Mouse (Mus musculus) inflammation-experienced regulatory T-cells, adult 6 months (primary cell): Measurements from ENCODE around the gene Srpx. TPM values are rescaled to one million over a fixed set of nuclear protein-coding genes. Genes with fewer than 3 reads are reported as not detected.

ENCODE experiments used
- ATAC-seq: one replicate; pipeline ENCODE4 v1.8.0; 2017
- polyA plus RNA-seq, 3 experiments: library from polyadenylated mRNA; unstranded; fragments of 100-300 nt; shearing (Covaris generic); gene quantifications; one replicate each; pipeline ENCODE4 v1.2.1; 2017

The Srpx gene
- polyA plus RNA-seq: not detected

DNA sequence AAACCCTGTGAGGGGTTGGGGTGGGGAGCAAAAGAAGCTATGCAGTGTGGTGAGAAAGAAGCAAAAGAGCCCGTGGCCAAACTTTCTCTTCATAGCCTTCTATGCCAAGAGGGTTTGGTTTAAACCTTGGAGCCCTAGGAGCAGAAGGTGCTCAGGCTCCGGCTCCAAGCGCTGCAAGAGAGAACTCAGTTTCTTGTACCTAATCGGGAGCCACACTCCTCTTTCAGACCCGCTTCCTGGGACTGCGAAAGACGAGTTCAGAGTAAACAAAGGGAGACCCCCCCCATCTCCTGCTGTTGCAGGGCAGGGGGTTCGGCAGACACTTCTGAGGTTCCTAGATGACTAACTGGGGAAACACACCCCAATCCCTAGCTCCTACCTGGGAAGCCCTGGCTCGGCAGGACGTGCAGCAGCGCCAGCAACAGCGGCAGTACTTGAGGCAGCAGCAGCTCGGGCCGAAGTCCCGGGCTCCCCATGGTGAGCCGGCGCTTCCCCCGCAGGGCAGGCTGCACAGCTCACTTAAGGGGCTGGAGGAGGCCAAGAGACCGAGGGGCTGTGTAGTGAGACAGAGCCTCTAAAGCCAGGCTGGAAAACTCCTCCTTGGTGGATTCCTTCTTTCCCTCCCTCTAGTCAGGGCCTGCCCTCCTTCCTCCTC, at the start of gene Srpx:
Gene Srpx (minus strand): TSS at position 645 of the 655 bp plus-strand sequence.
- no peak for ATAC-seq

- ATAC-seq: no peak
Observed at GRCm38 (mm10) chrX:10152390-10152789, 34.9 kb upstream of the Srpx start.

DNA sequence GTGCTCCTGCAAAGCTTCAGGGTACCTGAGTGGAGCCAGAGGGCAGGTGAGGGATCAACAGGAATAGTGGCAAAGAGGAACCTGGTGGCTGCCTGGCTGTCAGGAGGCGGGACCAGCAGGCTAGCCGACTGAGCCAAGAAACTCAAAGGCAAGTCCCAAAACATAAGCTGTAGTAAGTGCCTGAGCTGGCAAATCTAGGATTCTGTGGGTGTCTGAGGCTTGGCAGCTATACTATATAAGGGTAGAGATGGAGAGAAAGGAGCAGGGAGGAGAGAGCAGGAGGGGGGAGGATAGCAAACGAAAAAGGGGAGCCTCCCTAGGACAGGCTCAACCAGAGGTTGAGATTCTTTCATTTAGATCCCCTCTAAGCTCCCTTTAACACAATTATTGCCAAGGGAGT, 1.7 kb downstream of the Srpx start:
- no peak for ATAC-seq

GRCm38 (mm10) chrX:10110736-10111135, 6.8 kb downstream of the Srpx start:
- no peak for ATAC-seq

GRCm38 (mm10) chrX:10108558-10108957, 9.0 kb downstream of the Srpx start:
- ATAC-seq: no peak

DNA sequence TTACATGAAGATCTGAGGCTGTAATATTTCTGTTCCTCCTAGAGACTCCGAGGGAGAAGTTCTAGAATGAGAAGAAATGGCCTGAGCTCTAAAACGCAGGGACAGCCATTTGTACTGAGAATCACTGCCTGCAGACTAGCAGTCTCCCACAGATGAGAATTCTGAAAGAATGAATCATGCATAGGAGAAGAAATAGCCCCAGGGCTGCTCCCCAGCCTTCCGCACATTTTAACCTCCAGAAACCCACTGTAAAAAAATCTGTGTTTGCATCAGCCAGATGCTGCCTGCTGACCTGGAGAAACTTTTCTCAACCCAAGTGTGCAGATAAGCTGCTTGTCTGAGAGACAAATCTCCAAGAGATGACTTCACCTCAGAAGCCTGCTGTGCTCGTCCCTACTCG, 12.0 kb downstream of the Srpx start:
- ATAC-seq: no peak

DNA sequence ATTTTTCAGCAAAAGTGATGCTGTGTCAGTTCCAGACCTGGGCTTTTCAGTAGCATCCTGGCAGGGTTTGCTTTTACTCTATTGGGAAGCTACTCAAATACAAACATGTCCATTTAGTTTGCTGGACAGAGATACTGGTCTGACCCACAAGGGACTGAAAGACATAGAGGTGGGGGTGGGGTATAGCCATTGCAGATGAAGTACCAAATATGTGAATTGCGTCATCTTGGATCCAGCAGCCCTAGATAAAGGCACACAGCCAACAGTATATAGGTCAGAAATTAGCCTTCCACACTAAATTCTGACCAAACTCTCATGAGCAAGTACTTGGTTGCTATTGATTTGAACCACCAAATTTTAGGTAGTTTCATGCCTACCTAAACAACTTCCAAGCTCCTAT, 14.8 kb downstream of the Srpx start:
- ATAC-seq: no peak

DNA sequence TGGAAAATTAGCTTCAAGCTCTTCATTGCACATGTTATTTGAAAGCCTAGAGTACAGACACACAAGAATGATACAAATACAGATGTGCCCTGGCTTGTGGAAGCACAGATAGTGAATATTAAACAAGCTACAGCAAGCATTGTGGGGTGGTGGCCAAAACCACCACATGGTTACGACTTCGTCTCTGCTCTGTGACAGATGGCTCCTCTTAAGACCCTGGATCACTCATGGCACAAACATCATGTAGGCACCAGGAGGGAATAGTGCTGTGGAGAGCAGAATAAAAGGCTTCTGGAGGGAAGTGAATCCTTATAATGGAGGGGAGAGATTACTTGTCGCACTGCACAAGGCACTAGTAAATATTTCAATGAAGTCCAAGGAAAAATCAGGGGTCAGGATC, 21.7 kb downstream of the Srpx start:
- no peak for ATAC-seq

DNA sequence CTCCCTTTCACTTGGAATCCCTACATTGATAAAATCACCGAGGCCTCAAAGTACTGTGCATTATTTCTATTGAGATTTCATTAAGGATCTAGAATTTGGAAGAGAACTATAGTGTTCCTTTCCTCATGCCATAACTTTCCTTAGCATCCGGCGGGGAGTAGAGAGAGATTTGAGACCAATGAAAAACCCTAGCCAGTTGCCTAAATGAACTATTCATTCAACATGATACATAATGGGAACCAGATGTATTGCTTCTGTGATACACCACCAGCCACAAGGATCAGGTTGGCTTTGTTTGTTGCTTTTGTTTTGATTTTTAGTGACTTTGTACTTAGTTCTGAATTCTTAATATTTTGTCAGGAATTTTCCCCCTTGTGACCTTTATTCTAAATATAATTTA, 37.1 kb downstream of the Srpx start:
- ATAC-seq: no peak

- no peak for ATAC-seq
Observed at GRCm38 (mm10) chrX:10079981-10080380, 37.5 kb downstream of the Srpx start.

GRCm38 (mm10) chrX:10073966-10074365, 43.5 kb downstream of the Srpx start:
- ATAC-seq: no peak

DNA sequence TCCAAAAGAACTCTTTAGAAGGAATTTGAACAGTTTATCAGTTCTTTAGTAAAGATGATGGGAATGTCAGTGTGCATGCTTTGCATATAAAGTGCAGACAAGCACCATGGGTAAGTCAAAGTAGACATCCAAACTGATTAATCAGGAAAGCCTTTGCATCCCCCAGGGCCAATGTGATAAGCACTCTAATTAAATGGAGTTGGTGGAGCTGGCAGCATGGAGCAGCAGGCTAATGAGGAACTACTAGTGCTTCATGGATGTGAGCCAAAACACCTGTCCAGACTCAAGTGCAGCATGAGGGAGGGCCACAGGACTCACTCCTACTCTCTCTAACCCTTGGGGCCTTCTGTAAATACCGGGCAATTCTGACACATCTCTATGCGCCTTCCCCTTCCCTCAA, 46.0 kb downstream of the Srpx start:
- ATAC-seq: no peak

- no peak for ATAC-seq
Observed at GRCm38 (mm10) chrX:10070689-10071088, 46.8 kb downstream of the Srpx start.

DNA sequence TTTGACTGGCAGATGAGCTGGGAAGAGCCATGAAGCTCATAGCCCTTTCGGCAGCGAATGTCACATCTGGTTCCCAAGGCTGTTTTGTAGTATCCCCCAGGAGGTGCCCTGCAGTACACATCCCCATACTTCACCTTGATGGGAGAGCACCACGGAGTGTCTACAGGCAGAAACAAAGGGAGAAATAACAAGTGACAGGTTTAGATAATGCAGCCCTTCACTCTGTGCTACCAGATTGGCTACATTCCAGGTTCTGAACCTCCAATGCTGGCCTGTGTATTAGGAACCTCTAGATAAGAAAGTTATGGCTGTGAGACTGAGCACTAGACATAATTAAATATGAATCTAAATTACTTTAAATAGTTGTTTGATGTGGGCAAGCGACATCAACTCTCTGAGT, 48.1 kb downstream of the Srpx start:
- no peak for ATAC-seq

DNA sequence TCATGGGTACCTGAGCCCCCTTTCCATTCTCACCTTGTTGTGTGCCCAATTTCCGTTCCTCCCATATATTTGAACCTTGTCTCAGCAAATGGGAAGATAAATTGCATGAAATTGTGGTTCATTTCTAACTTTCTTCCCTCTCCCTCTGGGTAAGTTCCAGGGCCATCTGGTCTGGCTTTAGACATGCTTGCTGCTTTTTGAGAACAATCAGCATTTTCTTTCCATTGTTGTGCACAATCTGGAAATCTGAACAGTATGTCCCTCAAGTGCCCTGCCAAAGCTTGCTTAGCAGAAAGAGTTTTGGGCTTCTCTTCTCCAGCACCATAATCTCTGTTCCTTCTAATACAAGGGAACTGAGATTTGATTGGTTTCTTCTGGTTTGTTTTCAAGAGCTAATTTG, 53.7 kb downstream of the Srpx start:
- no peak for ATAC-seq

- no peak for ATAC-seq
Observed at GRCm38 (mm10) chrX:10063361-10063760, 54.1 kb downstream of the Srpx start.

DNA sequence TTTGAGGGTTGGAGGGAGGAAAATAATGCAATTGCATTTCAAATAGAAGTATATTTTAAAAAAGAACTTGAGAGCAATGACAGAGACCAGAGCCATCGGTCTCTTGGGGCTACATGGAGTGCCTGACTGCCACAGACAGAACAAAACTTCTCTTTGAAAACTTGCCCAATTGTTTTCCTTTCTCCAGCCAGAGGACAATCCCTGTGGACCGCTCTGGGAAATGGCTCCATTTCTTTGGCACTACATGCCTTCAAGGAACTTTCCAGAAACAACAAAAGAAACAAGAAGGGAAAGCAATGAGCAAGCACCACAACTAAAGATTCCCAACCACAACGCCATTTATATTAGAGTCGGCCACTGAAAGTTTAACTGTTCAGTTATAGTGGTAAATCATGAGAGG, 55.3 kb downstream of the Srpx start:
- no peak for ATAC-seq

GRCm38 (mm10) chrX:10034666-10035065, 82.8 kb downstream of the Srpx start:
- ATAC-seq: no peak

DNA sequence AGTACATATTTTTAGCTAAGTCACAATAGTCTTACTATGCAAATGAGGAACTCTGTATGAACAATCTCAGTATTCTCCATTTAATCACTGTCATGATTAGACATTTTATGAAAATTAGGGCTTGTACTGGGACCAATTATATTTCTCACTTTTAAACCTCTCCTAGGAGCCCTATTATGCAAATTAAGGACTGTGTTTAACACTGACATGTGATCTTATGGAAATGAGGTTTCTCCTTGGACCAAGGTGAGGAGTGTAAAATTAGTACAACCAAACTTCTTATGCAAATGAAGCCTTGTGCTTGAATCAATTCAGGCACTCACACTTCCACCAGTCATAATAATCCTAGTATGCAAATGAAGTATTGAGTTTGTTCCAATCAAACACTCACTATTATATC, 107.3 kb downstream of the Srpx start:
- no peak for ATAC-seq

DNA sequence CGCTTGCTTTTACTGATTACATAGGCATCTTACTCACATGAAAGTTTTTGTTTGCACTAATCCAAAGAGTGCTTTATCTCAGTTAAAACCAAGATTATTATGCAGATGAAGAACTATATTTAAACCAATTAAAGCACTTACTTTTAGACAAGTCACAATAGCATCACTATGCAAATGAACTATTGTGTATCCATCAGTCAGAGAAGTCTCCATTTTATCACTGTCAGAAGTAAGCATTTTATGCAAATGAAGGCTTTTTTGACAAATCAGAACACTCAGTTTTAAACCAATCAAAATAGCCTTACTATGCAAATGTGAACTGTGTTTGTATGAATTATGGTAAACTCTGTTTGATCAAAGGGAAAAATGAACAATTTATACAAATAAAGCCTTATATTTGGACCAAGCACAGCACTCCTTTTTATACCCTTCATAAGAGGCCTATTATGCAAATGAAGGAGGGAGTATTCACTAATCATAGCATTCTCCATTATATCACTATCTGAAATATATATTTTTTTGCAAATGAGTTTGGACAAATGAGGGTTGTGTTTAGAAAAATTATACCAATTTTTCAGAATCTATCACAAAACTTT, 109.7 kb downstream of the Srpx start:
- ATAC-seq: no peak

DNA sequence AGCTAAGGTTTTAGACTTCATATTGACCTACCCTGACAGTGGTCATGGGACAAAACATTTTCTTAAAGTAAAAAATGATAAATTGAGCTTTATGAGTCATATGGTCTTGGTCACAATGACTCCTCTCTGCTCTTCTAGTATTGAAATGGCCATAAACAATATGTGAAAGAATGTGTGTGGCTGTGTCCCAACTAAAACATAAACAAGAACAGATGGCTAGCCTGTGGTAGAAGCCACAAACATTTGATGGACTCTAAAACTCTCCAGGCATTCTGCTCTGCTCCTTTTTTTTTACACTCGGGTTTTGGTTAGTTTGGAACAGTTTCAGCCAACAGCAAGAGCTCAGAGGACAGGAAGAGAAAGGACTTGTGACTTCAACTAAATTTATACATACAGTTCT, 111.6 kb downstream of the Srpx start:
- ATAC-seq: no peak

DNA sequence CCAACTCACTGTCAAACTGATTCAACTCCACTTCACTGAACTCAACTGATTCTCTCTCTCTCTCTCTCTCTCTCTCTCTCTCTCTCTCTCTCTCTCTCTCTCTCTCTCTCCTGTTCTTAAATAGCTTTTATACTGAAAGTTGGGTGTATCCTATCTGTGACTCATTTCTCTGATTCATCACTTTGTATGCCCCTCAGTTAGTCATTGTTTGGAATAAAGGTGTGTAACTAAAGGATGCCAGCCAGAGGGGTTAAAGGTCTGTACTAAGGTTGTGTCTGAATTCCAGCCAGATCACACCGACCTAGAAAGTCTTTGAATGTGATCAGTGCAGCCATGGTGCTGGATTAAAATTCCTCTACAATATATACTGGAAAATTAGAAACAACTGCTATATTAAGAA, 116.8 kb downstream of the Srpx start:
- ATAC-seq: no peak
